Mouse (Mus musculus) heart, postnatal 10 days (tissue): Measurements from ENCODE around the gene Ranbp1. TPM values are rescaled to one million over a fixed set of nuclear protein-coding genes. Genes with fewer than 3 reads are reported as not detected.
"Not testable (repeated sequence)": the region's sequence is repeated elsewhere in the genome, so short reads cannot be mapped to it uniquely, and the experiment has no call there.

Experiments used
- DNase-seq, 2 experiments: peaks; one replicate each; pipeline ENCODE4 v3.0.0; 2021
- intact Hi-C: fragments of 180-260 bp; cut with DNase I; formaldehyde crosslinking; loops from one replicate; pipeline ENCODE4 v1.15.1; 2025
- microRNA-seq, 2 experiments: library from miRNA; unstranded; fragments of <30 nt; microRNA quantifications; one replicate each; pipeline ENCODE4 v1.2.0; 2022
- total RNA-seq, 2 experiments: library from RNA; stranded (reverse); gene quantifications; 2 replicates each; pipeline ENCODE4 v1.2.3; 2021

Ranbp1 gene
- total RNA-seq, 2 experiments from 2014 or later = 79.1 to 82.9 TPM

GRCm38 (mm10) chr16:18210701-18211416 is 37.7 kb downstream of the Ranbp1 start:
- DNase-seq = peak; percentile 75 to 85
- intact Hi-C loops = loop anchor here (1.0 to 2.0 kb wide), 5 partner anchors 38 to 159 kb away; partner anchors contain the start of genes Dgcr6 and Rtn4r

GRCm38 (mm10) chr16:18203430-18204091 is 45.0 kb downstream of the Ranbp1 start:
- intact Hi-C loops = no loop called here
- DNase-seq = no peak

DNA sequence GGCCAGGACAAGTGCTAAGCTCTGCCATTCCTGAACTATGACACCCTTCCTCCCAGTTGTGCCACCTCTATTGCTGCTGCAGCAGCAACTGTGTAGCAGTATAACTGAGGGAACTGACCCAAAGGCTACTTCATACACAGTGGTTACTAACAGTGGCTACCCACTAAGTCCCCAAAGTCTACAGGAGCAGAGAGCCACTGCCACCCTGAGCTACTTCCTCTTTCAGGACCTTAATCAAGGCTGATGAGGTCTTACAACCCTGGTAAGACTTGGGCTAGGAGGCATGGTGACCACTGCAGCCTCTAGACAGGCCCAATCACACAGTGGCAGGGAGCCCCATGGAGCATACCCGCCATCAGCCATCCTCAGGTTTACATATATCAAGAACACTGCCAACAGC is 46.5 kb downstream of the Ranbp1 start:
- intact Hi-C loops = no loop called here
- DNase-seq = no peak

- no peak for DNase-seq
- intact Hi-C loops = no loop called here
Measured at GRCm38 (mm10) chr16:18201620-18202019, 46.9 kb downstream of the Ranbp1 start.

GRCm38 (mm10) chr16:18200062-18200461 is 48.5 kb downstream of the Ranbp1 start:
- no peak for DNase-seq
- intact Hi-C loops = no loop called here

DNA sequence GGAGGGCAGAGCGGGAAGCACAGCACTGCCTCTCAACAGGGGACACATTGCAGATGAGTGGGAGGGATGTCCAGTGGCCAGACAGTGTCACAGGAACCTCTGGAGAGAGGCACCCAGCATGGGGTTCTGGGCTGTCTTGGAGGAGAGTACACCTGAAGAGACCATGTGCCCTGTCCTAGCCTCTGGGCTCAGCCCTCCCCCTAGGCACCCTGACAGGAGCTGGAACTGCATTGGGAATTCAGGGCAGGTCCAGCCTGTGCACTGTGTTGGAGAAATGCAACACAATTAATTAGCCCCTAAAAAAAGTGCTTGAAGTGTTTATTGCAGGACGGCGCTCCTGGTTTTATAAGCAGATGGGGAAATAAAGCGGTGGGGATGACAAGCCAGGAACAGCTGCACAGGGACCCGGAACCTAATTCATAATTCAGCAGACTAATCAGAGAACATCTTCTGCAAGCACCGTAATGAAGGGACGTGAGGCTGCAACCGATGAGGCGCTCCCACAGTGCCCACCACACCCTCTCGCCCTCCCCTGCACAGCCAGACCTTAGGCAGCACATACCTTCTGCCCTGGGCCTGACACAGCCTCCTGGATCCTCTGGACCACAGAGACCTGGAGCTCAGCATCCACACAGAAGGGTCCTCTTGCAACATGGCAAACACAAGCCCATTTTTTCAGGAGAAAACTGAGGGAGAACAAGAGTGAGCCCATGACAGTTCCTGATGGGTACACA is 50.0 kb downstream of the Ranbp1 start:
- no peak for DNase-seq
- intact Hi-C loops = no loop called here

DNA sequence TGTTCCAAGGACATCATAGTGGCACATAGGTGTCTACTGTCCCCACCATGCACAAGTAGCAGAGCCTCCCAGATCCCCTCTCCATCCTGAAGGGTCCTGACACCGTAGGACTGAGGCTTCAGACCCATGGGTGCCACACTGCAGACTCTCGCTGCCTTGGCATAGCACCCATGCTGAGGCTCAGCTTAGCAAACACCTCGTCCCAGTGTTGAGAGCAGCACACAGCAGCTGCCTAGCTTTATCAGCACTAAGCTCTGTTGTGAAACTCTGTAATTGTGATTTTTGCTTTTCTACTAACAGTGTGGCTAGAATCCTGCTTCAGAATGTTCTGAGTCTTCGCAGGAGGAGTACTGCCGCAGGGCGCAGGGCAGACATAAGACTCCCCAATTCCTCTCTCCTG is 50.7 kb downstream of the Ranbp1 start:
- intact Hi-C loops = no loop called here
- DNase-seq = no peak

- intact Hi-C loops, DNase-seq: not testable (repeated sequence)
Measured at GRCm38 (mm10) chr16:18195561-18195960, 53.0 kb downstream of the Ranbp1 start.

DNA sequence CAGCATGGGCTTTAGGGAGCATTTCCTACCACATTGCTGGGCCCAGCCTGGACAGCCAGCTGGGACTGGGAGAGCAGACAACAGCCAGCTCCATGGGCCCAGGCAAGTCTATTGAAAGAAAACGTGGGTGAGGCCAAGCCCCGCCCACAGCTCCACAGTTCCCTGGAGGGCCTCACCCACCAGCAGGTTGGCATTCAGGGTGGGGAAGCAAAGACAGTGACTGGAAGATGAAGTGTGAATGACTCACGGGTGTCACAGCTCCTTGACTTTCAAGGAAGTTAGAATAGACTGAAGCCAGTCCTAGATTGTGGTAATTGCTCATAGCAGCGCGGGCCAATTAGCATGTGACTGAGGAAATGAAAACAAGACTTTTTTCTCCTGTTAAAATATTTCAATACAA is 53.5 kb downstream of the Ranbp1 start:
- DNase-seq = peak in 1 of 2 experiments; percentile 35
- intact Hi-C loops = no loop called here

DNA sequence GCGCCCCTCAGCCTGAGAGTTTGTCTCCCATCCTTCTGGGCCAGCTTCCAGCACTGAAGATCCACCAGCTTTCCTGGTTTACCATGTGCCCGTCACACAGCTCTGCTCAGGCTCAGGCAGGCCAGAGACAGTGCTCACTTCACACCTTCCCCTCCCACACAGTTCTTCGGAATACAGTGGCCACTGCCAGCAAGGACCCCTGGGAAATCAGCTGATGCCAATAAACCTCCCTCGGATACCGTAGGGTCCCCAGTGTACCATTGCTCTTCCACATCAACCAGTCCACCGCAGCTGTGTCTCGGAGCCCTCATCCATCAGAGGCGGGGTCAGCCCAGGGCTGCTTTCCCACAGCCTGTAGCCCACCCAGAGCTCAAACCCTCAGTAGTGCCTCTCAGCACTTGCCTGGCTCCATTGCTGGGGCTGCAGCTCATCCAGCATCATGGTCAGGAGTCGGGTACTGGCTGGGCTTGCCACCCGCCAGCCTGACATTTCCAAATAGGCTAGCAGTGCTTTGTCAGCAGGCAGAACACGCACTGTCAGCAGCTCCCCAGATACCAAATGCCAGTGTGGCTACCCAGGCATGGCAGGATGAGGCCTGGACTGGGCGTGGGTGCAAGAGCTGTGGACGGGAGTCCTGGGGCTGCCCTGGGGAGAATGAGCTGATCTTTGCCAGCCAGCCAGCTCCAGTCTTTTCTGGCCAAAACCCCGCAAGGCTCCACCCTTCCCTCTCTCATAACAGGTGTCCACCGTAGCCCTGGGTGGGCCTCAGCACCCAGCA is 54.1 kb downstream of the Ranbp1 start:
- intact Hi-C loops = no loop called here
- no peak for DNase-seq

DNA sequence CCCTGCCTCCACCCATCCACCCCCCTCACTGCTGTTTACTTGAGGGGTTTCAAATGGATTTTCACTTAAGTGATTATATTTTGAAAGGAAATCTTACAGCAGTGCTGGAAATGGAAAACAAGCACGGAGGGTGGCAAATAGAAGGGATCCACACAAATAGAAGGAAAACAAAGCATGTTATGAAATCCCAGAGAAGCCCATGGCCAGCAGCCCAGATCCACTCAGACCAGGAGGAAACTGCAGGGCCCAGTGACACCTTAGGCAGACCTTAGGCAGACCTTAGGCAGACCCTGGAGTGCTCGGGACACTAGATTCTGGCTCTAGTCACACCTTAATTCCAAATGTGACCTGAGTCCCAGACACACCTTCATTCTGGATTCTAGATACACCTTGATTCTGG is 57.5 kb downstream of the Ranbp1 start:
- intact Hi-C loops = no loop called here
- DNase-seq = no peak

Small RNAs within 50 kb of the gene (microRNA-seq; reads per million reads assigned to microRNA genes)
- gene Gm24572 (0 to 0.35 reads per million in 2 experiments), gene Mir1306 (318 to 335 reads per million in 2 experiments)

Other genes starting within 250 kb of the Ranbp1 start
- gene Dgcr6, start 195.9 kb downstream of the Ranbp1 start, total RNA-seq = 10 to 100 TPM; 42.8 to 47.4 TPM
- gene Prodh, start 158.5 kb downstream of the Ranbp1 start, total RNA-seq = 10 to 100 TPM in 1 of 2 experiments, 1 to 10 TPM in 1; 6.4 to 11.4 TPM
- 1 to 10 TPM; 7.7 to 7.9 TPM for gene Rtn4r, start 121.1 kb downstream of the Ranbp1 start, total RNA-seq
- gene Ccdc188, start 30.9 kb downstream of the Ranbp1 start, total RNA-seq = not detected
- 10 to 100 TPM; 33.2 to 35.7 TPM for gene Zdhhc8, start 13.6 kb downstream of the Ranbp1 start, total RNA-seq
- gene Trmt2a, start 53 bp downstream of the Ranbp1 start, total RNA-seq = 10 to 100 TPM; 24.1 to 30.6 TPM
- not detected for gene Gm49776, start 9.6 kb upstream of the Ranbp1 start, total RNA-seq
- 10 to 100 TPM; 26.0 to 27.2 TPM for gene Dgcr8, start 40.5 kb upstream of the Ranbp1 start, total RNA-seq
- gene Tango2, start 99.4 kb upstream of the Ranbp1 start, total RNA-seq = 10 to 100 TPM; 62.7 to 65.3 TPM
- 10 to 100 TPM; 25.0 to 33.6 TPM for gene Arvcf, start 99.5 kb upstream of the Ranbp1 start, total RNA-seq
- 10 to 100 TPM; 30.0 to 32.0 TPM for gene Txnrd2, start 177.7 kb upstream of the Ranbp1 start, total RNA-seq
- gene Comt, start 178.1 kb upstream of the Ranbp1 start, total RNA-seq = 100 to 1,000 TPM; 133 to 156 TPM
- gene Gnb1l, start 250.0 kb upstream of the Ranbp1 start, total RNA-seq = 1 to 10 TPM; 6.4 to 6.9 TPM